Mouse (Mus musculus) MEL (cell line): ENCODE results near the gene Qsox2.

Experiments
- CHD2 ChIP-seq: IDR thresholded peaks from 2 replicates; pipeline ENCODE4 v1.6.1; 2011; ENCODE audit warnings: low read length, improper control_type of control experiment
- CTCF ChIP-seq, 3 experiments: IDR thresholded peaks in 2 of 3; conservative IDR thresholded peaks in 1 of 3; 2 replicates each; pipeline ENCODE4 v1.5.1; 2011 to 2012; ENCODE audit warnings: low read length in 3 of 3, low read depth in 2 of 3, mild to moderate bottlenecking in 2 of 3, improper control_type of control experiment in 1 of 3, inconsistent platforms in 1 of 3, mixed read lengths in 1 of 3, moderate library complexity in 1 of 3; ENCODE audit not compliant: control insufficient read depth in 1 of 3, insufficient read depth in 1 of 3, poor library complexity in 1 of 3, severe bottlenecking in 1 of 3
- GABPA ChIP-seq: IDR thresholded peaks from 2 replicates; pipeline ENCODE4 v1.6.1; 2012; ENCODE audit warnings: low read depth, mild to moderate bottlenecking, inconsistent platforms, low read length, improper control_type of control experiment, moderate library complexity
- GATA1 ChIP-seq: IDR thresholded peaks from 2 replicates; pipeline ENCODE4 v1.6.1; 2011; ENCODE audit warnings: low read depth, low read length, improper control_type of control experiment
- MAFK ChIP-seq: IDR thresholded peaks from 2 replicates; pipeline ENCODE4 v1.6.1; 2011; ENCODE audit warnings: low read depth, mild to moderate bottlenecking, low read length, improper control_type of control experiment, borderline replicate concordance
- MAX ChIP-seq: IDR thresholded peaks from 2 replicates; pipeline ENCODE4 v1.6.1; 2011; ENCODE audit warnings: low read length, improper control_type of control experiment
- MAZ ChIP-seq: IDR thresholded peaks from 2 replicates; pipeline ENCODE4 v1.6.1; 2012; ENCODE audit warnings: low read depth, mild to moderate bottlenecking, inconsistent platforms, low read length, improper control_type of control experiment
- MEF2A ChIP-seq: IDR thresholded peaks from 2 replicates; pipeline ENCODE4 v1.6.1; 2014; ENCODE audit warnings: low read depth, mild to moderate bottlenecking, inconsistent platforms, low read length, improper control_type of control experiment; ENCODE audit not compliant: poor library complexity, insufficient replicate concordance, severe bottlenecking; ENCODE audit errors: extremely low read depth
- POLR2A ChIP-seq, 2 experiments: IDR thresholded peaks; 2 replicates each; pipeline ENCODE4 v1.6.1; 2011 to 2012; ENCODE audit warnings: low read length in 2 of 2, mild to moderate bottlenecking in 2 of 2, control low read depth in 1 of 2, improper control_type of control experiment in 1 of 2, low read depth in 1 of 2, moderate library complexity in 1 of 2; ENCODE audit not compliant: control insufficient read depth in 1 of 2, insufficient read depth in 1 of 2, poor library complexity in 1 of 2
- SIN3A ChIP-seq: IDR thresholded peaks from 2 replicates; pipeline ENCODE4 v1.6.1; 2012; ENCODE audit warnings: low read length, improper control_type of control experiment, inconsistent platforms
- SMC3 ChIP-seq: IDR thresholded peaks from 2 replicates; pipeline ENCODE4 v1.6.1; 2011; ENCODE audit warnings: low read depth, low read length, improper control_type of control experiment
- TBP ChIP-seq: IDR thresholded peaks from 2 replicates; pipeline ENCODE4 v1.8.0; 2011; ENCODE audit warnings: low read depth, low read length, improper control_type of control experiment
- USF1 ChIP-seq: IDR thresholded peaks from 2 replicates; pipeline ENCODE4 v1.6.1; 2014; ENCODE audit warnings: low read depth, mild to moderate bottlenecking, inconsistent platforms, low read length, improper control_type of control experiment, moderate library complexity

DNA sequence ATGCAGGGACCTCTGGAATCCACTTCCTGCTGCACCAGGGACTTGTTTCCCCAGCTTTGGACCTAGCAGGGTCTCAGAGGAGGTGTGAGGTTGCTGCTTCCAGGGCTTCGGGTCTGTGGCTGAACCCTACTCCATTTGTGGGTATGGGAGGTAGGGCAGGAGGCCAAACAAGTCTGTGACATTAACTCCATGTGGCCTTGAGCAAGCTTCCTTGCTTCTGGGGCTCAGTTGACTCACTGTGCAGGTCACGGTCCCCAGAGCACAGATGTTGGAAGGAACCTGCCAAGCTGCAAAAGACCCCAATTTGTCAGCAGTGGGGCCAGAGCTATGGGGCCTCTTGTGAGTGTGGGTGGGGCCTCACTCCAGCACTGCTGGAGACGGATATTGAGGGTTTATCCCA lies 53.0 kb downstream of the Qsox2 start:
- TF ChIP-seq CHD2 (no peak), MEF2A (no peak), GATA1 (no peak), POLR2A (IDR thresholded peaks at IDR 0.05; ENCODE audit: control insufficient read depth in 1 of 2, insufficient read depth in 1 of 2, low read depth in 1 of 2, low read length in 2 of 2, poor library complexity in 1 of 2) (no peak), TBP (no peak), MAZ (no peak), SMC3 (no peak), CTCF (IDR thresholded peaks at IDR 0.05 in 2 of 3, conservative IDR thresholded peaks at IDR 0.05 in 1 of 3; ENCODE audit: control insufficient read depth in 1 of 3, insufficient read depth in 1 of 3, low read depth in 2 of 3, low read length in 3 of 3, poor library complexity in 1 of 3, severe bottlenecking in 1 of 3) (no peak), SIN3A (no peak), MAX (no peak), MAFK (no peak), GABPA (no peak), USF1 (no peak)
